Mouse (Mus musculus) erythroid progenitor cell, adult 5-6 weeks (primary cell): ENCODE measurements around the gene Hs6st1. TPM values are rescaled to one million over a fixed set of nuclear protein-coding genes. Genes with fewer than 3 reads are reported as not detected.

Experiments
- ATAC-seq: replicated peaks from 2 replicates; pipeline ENCODE4 v1.8.0; 2016; ENCODE audit warnings: moderate number of reproducible peaks, mild to moderate bottlenecking, moderate TSS enrichment, inconsistent platforms; ENCODE audit not compliant: poor library complexity, low FRiP score, severe bottlenecking
- total RNA-seq, 2 experiments: library from RNA; stranded (forward) in 1 of 2; stranded (reverse) in 1 of 2; fragments of 150-400 nt in 1 of 2; fragments of 186-747, 209-891 nt in 1 of 2; gene quantifications; 2 replicates each; pipeline versions ENCODE4 v1.2.3 to v1.2.4; 2015 to 2017; ENCODE audit warnings: low replicate concordance in 2 of 2

Hs6st1 gene
- total RNA-seq, 2 experiments from 2014 or later: 148 to 226 TPM

DNA sequence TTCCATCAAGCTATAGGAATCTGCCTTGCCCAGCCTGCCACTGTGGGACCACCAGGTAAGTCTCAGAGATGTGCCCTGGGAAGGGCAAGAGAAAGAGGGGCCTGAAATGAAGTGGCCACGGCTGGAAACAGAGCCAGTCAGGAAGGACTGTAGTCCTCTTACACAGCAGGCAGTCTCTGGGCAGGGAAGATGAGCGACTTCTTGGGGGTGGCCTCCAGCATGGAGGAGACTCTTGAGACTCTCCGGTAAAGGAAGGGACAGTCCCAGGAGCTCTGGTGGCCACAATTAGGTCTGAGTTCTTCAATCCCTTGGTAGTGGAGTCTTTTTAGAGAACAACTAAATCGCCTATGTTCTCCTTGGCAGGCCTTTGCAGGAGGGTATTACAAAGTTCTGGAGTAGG, 4.0 kb upstream of the Hs6st1 start:
- no peak for ATAC-seq

DNA sequence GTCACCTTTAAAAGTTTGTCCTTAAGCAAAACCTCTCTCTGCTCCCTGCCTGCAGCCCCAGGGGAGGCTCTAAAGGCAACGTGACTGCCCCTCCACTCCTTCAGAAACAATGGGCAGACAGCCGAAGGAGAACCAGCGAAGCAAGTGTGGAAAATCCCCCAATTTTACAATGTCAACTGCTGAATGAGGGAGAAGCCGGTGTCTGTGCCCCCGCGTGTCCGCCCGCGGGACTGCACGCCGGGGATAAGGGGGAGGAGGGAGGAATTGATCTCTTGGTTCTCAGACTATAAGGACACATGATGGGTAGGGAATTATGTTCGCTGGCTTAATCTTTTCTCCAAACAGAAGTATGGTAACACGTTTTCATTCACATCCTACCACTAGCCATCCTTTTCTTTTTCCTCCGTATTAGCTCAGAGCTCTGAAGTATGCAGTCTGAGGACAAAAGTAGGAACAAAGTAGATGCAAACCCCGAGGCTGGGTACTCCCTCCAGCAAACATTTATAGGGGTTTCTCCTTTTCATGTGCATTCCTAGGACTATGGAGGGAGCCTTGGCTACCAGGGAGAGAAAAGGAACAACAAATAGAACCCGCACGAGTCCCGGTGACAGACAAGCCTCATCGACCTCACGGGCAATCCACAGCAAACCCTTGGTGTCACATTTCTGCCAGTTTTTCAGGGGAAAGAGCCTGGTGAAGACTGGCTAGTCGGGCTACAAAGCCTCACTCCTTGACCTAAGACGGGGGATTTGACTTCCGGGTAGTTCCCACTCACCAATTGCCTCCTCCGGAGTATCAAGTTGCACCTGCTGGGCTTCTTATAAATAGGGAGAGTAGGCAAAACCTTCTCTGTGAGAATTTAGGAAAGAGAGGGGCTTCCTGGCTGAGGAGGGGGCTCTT, 3.1 kb upstream of the Hs6st1 start:
- ATAC-seq: peak; percentile 79

DNA sequence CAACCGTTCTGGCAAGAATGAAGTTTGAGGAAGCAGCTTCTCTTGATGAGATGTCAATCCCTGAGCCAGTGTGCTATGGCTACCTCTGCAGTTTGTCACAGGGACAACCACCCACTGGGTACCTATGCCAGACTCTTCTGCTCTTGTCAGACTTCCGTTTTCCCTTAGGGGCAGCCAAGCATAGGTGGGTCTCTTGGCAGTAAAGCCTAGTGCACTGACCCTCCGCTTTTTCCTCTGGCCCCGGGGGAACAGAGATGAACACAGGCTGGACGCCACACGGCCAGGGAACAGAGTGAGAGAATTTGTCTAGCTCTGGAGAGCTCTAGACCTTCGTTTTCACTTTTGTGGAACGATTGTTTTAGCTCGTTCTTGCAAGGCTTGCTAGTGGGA, 2.4 kb upstream of the Hs6st1 start:
- no peak for ATAC-seq

DNA sequence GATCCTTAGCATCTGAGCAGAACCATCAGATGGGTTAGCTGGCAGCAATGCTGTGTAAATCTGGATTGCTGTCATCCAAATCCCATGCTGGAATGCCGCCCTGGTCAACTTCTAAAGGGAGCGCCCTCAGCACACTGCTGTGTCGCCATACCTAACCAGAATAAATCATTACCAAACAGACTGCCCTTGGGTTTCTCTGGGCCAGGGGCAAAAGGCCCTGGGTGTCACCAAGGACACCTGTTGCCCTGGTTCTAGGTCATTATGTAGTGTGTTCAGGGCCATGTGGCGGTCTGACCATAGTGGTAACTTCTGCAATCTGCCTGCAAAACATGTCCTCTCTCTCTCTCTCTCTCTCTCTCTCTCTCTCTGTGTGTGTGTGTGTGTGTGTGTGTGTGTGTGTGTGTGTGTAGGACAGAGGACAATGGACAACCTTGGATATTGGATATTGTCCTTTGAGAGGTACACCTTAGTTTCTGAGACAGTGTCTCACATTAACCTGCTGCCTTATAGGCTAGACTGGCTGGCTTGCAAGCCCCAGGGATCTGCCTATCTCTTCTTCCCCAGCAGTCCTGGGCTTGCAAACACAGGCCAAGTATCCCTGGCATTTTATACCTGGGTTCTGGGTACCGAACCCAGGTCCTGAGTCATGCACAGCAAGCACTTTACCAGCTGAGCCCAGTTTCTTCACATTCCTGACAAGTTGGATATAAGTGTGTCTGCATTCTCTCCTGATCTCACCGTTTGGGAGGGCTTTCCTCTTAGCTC, 1.8 kb upstream of the Hs6st1 start:
- ATAC-seq: no peak

DNA sequence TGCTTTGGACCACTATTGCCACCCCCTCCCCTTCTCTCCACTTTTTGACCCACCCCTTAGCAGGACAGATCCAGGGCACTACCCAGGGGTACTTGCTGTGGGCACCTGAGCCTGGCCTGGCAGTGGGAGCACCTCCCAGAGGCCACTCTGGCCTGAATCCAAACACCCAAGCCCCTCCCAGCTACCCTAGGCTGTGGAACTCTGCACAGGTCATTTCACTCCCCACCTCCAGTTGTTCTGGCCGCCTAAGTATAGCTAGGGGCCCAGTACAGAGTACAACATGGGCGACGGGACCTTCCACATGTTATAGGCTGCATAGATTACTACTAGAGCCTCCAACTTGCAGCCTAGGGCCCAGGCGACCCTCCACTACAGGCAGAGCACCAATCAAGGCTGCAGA, 999 bp upstream of the Hs6st1 start:
- no peak for ATAC-seq

DNA sequence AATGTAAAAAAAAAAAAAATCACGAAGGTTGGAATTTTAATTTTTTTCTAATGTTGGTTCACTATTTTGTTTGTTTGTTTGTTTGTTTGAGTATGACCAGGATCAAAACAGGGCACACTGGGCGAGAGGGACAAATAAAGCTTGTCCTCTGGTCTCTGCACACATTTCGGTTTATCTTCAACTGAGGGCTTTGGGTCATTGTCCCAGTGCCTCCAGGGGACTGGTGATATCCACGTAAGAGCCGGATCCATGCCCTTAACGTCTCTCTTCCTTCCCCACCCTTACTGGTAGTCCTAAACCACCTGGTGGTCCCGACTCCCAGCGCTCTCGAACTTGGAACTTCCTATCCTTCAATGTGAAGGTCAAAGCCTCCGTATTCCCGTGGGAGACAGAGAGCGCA, 589 bp upstream of the Hs6st1 start:
- ATAC-seq: no peak

DNA sequence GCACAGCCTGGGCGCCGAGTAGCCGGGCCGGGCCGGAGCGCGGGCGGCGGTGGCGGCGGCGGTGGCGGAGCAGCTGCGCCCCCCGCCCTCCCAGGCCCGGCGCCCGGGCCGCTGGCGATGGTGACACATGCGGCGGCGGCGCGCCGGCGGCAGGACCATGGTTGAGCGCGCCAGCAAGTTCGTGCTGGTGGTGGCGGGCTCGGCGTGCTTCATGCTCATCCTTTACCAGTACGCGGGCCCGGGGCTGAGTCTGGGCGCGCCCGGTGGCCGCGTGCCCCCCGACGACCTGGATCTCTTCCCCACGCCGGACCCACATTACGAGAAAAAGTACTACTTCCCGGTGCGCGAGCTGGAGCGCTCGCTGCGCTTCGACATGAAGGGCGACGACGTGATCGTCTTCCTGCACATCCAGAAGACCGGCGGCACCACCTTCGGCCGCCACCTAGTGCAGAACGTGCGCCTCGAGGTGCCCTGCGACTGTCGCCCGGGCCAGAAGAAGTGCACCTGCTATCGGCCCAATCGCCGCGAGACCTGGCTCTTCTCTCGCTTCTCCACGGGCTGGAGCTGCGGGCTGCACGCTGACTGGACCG, 426 bp downstream of the Hs6st1 start:
- no peak for ATAC-seq

DNA sequence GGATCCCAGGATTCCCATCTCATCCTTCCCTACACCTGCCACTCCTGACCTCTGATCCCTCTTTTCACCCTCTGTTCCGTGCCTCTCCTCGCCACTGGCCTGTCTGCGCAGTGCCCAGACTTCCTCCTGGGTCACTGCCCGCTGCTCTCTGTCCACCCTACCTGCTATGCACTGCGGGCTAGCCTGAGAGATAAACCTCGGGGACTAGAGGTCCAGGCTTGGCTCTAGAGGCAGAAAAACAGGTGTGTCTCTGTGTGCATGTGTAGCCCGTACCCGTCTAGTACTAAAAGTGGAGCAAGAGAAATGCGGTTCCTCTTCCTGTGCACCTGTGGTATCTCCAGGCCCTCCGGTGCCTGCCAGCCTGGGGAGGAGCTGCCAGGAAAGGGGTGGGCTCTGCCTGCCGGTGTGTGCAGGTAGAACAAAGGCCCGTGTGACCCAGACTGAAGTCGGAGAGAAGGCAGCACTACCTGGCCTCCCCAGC, 1.1 kb downstream of the Hs6st1 start:
- ATAC-seq: 0 out of 2 replicates have a peak, but pooled peaks have one; percentile 7

DNA sequence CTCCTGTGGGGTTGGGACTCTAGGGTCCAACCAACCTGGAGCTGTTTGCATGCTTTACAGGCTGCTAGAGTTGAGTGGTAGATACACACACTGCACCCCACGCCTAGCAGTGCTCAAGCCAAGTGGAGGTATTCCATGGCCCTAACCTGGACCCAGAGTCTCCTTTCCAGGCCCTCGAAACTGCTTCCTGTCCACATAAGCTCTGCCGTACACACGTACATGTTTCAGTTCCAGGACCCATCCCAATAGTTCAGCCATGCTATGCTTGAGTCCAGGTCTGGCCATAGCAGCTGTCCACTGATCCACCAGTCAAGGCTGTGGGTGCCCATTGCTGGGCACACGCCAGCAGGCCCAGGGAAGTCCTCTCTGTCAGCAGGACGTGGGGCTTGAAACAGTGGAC, 2.0 kb downstream of the Hs6st1 start:
- ATAC-seq: no peak

DNA sequence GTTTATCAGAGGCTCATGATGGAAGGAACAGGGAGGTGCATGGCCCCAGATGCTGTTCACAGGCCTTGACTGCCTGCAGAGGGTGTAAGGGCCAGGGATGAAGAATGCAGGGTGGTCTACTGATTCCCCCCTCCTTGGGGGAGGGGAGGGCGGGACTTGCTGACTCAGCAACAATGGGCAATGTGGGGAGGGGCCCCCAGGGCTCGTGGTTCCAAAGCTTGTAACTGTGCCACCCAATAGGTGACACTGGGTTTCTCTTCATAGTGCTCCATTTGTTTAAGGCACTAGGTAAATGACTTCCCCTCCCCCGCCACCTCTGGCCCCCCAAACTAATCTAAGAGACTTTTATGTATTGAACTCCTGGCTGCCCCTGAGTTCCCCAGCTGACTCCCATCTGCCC, 2.5 kb downstream of the Hs6st1 start:
- no peak for ATAC-seq

DNA sequence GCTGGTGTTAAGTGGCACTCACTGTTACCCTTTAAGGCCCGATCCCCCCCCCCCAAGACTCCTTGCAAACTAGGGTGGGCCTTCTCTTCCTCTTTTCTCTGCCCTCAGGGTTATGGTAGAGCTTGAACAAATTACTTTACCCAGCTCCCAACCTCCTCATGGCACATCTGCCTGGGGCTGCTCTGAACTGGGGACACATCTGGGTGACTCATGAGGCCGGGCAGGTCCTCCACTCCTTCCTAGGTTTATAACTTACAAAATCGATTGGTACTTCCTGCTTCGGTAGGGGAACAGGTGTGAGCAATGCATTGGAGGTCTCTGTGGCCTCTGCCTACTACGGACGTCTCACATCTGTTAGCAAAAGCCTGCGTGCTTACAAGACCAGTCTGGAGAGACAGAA, 3.0 kb downstream of the Hs6st1 start:
- no peak for ATAC-seq

DNA sequence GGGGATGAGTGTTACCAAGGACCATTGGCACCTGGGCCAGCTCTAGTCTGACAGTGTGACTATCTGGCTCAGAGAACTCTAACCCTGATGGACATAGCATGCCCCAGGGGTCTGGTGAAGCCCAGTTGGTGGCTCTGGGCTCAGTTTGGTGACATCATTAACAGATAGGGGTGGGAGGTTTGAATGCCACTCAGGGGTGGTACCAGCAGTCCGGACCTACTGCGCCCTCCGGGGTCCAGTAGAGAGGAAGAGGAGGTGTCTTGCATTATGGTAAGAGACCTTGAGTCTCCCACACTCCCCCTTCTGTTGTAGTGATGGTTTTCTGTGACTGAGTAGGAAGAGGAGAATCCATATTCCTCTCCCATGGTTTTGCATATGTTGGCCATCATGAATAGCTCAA, 3.4 kb downstream of the Hs6st1 start:
- no peak for ATAC-seq

DNA sequence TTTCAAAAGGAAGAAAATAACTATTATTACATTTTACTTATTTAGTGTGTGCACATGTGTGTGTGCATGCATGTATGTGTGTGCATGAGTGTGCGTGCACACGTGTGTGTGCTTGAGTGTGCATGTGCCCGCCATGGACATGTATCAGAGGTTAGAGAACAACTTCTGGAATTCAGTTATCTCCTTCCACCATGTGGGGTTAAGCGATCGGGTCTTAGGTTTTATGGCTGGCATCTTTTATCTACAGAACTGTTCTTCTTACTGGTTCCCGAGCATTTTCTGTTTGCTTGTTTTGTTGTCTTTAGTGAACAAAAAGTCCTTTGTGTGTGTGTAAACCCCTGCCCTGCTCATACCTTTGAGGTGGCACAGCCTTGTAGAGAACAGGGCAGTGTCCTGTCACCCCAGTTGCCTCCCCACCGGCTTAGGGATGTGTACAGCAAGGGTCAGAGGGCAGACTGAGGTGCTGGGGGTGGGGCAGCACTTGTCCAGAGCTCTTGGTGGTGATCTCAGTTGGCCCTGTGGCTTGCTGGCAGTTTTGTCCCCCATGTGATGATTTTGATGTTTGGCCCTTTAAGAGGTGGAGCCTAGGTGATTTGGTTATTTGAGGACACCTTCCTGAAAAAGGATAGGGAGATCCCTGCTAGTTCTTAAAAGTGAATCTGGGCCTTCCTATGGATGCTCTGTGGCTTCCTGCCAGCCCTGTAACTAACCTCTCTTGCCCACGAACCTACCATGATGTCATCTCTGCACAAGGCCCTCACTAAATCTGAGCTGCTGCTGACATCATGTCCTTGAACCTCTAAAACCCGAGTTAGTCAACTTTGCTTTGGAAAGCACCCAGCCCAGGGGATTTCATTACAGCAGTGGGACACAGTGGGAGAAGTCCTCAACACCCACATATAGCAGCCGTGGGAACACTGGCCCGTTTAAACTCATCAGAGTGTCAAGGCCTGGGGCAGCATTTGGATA, 4.7 kb downstream of the Hs6st1 start:
- no peak for ATAC-seq

DNA sequence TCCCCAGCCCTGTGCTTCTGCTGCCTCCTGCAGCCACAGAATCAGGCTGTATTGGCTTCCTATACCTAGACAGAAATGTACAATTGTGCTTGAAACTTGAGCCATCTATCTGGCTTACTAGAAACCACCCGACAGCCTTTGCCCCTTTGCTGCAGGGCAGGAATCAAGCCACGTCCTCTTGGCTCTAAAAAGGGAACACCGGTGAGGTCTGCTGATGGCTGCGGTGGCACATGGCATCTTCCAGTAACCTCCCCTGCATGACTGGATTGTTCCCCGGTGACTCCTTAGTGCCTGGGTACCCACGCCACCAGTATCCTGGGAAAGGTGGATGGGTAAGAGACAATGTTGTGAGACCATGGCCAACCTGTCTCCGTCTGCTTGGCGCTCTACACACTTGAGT, 5.4 kb downstream of the Hs6st1 start:
- ATAC-seq: no peak

DNA sequence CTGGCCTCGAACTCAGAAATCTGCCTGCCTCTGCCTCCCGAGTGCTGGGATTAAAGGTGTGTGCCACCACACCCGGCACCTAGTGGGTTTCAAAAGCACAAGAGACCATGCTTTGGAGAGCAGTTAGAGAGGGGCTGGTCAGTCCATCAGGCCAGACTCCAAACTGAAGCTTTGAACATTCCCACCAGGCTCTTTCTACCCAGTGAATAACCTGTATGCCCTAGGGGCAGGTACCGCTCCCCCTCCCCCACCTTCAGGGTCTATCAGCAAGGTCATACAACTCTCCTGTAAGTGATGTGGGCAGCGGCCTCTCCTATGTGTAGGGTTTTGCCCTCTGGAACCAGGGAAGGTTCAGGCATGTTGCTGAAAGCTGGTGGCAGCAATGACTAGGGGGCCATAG, 6.0 kb downstream of the Hs6st1 start:
- ATAC-seq: no peak

DNA sequence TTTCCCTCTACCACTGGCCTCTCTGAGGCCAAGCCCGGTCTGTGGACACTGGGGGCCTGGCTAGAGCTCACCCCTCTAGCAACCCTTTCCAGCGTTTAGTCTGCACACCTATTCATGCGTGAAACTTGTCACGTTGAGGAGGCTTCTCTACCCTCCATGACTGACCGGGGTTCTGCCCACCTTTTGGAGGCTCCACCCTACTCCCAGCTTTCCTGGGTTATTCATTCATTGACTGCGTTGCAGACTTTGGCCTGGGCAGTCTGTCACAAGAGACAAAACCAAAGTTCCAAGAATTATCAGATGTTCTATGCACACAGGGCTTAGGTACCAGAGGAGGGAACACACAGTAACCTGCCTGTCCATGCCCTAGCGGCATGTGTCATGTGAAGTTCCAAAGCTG, 6.8 kb downstream of the Hs6st1 start:
- no peak for ATAC-seq

DNA sequence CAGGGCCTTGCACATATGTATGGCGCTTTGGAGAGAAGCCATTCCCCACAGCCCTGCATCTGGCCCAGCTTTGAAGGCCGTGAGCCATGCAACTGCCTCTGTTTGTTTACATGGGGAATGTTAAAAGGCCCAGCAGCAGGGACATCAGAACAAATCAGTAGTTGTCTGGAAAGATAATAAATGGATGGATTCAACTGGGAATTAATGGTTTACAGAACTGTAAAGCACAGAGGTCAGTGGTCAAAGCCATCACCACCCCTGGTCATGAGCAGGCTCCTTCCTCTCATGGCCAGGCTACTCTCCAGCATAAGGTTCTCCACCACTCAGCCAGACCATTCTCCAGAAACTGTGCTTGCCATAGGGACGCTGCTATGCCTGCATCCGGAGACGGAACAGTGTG, 7.5 kb downstream of the Hs6st1 start:
- ATAC-seq: no peak

DNA sequence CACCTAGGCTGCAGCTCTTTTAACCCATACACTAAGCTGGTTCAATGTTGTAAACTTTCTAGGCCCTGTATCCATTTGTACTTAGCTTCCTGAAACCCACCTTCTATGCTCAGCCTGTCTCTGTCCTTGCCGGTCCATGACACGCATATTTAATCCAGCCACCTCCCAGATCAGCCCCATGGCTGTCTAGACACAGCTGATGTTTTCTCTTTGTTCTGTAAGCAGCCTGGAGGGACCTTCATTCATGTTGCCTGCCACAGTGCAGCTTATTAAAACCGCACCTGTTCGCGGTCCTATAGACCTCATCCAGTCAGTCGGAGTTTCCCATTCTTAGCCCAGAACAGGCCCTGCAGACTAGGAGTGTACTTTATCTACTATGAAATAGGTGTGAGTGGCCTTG, 8.9 kb downstream of the Hs6st1 start:
- no peak for ATAC-seq

DNA sequence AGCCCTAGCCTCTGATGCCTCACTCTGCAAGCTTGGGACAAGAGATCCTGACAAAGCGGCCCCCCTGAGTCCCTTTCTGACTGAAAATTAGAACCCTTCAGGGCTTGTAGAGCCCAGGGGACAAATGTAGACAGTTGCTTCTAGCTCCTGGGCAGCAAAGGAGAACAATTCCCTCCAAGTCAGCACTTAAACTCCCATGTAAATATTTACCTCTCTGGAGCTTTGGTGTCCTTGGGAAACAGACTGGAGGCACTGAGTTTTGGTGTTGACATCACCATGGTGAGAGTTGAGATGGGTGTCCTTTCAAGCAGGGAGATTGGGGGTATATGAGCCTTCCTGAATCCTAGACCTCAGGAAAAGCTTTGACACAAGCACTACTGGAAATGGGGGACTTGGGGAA, 10.1 kb downstream of the Hs6st1 start:
- ATAC-seq: no peak

DNA sequence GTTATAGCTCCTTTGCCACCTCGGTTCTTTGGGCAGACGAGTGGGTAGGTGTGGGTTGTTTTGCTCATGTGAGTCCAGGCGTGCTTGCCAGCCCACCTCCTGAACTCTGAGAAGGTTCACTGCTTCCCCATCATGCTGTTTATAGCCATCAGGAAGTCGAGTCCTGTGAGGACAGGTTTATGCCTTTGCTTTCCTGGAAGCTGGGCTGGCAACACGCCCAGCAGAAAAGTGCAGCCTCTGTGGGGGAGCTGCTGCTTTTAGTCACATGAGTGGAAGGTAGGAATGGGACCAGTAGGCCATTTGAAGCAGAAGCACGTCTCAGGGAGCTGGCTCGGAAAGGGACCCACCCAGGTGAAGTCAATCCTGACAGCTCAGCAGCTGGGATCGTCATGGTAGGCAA, 11.5 kb downstream of the Hs6st1 start:
- no peak for ATAC-seq
